Mouse (Mus musculus) embryonic stem cell, embryonic (primary cell): ENCODE data around the gene Sgta.

ENCODE experiments used
- CTCF ChIA-PET, 4 experiments: fragments of 300-600 bp in 2 of 4; fragments of 350-600 bp in 2 of 4; sonication (Branson Sonifier 250); formaldehyde crosslinking; loops; one replicate each; lab custom pipeline; 2022; ENCODE audit warnings: inconsistent platforms in 2 of 4; lab: Charles Lee
- POLR2A ChIA-PET, 4 experiments: fragments of 300-600 bp in 2 of 4; fragments of 350-600 bp in 2 of 4; sonication (Branson Sonifier 250); formaldehyde crosslinking; loops; one replicate each; lab custom pipeline; 2022; ENCODE audit warnings: antibody characterized with exemption in 4 of 4, inconsistent platforms in 1 of 4; lab: Charles Lee

The Sgta gene

GRCm38 (mm10) chr10:81019687-81020086 lies 40.3 kb downstream of the Sgta start:
- CTCF ChIA-PET, result interaction anchor here in 2 of 4 experiments (0.6 to 3.8 kb wide), 4 partner anchors 20 to 62 kb away, joined by 4 to 30 read pairs (median 12); no protein-coding TSS in a partner anchor

DNA sequence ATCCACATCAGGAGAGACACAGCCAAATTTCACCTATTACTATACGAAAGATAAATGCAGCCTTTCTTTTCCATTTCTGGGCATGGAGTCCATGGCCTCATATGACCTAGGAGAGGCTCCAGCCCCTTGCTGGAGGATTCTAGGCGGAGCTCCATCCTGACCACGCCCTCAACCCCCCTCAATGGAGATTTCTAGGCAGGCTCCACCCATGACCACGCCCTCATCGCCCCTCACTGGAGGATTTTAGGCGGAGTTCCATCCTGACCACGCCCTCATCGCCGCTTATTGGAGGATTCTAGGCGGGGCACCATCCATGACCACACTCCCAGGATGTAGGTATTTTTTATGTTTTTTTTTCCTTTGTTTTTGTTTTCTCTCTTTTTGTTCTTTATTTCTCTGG lies 41.7 kb downstream of the Sgta start:
- ChIA-PET CTCF (interaction anchor here (0.5 to 3.8 kb wide), 60 partner anchors 9 to 642 kb away, joined by 3 to 30 read pairs (median 4); partner anchors contain the start of genes Cactin (in 2 of the 4), Gadd45b (in 1 of the 4), Gm48552 (in 1 of the 4) and Map2k2 (in 1 of the 4)), POLR2A (interaction anchor here (0.5 to 3.1 kb wide), 78 partner anchors 8 to 520 kb away, joined by 3 to 38 read pairs (median 4); partner anchors contain the start of genes Gadd45b (in 3 of the 4), Map2k2 (in 2 of the 4), Pias4 (in 2 of the 4) and Slc39a3 (in 2 of the 4))

More at GRCm38 (mm10) chr10:81019687-81020086, 40.3 kb downstream of the Sgta start:
- POLR2A ChIA-PET, result interaction anchor here in 3 of 4 experiments (0.6 to 3.1 kb wide), 12 partner anchors 12 to 156 kb away, joined by 3 to 38 read pairs (median 6); partner anchors contain the start of genes Slc39a3 (in 3 of the 3), Gadd45b (in 2 of the 3) and Eef2 (in 1 of the 3)

- ChIA-PET POLR2A (interaction anchor here in 3 of 4 experiments (0.6 to 2.5 kb wide), 14 partner anchors 20 to 848 kb away, joined by 3 to 9 read pairs (median 4); partner anchors contain the start of genes Eef2 (in 3 of the 3), Gadd45b (in 1 of the 3), Map2k2 (in 1 of the 3) and Slc39a3 (in 1 of the 3)), CTCF (interaction anchor here (0.6 to 3.8 kb wide), 33 partner anchors 8 to 812 kb away, joined by 3 to 30 read pairs (median 4); partner anchors contain the start of genes Diras1 (in 2 of the 4), Slc39a3 (in 2 of the 4), Eef2 (in 1 of the 4) and Gadd45b (in 1 of the 4))
Measured at GRCm38 (mm10) chr10:81016645-81017044, 43.3 kb downstream of the Sgta start.

GRCm38 (mm10) chr10:81015666-81016065 lies 44.3 kb downstream of the Sgta start:
- ChIA-PET POLR2A (interaction anchor here in 3 of 4 experiments (0.9 to 2.7 kb wide), 18 partner anchors 11 to 339 kb away, joined by 3 to 26 read pairs (median 5); partner anchors contain the start of genes Gadd45b (in 3 of the 3), Slc39a3 (in 2 of the 3), Eef2 (in 1 of the 3) and Map2k2 (in 1 of the 3)), CTCF (interaction anchor here in 2 of 4 experiments (1.0 to 3.8 kb wide), 12 partner anchors 9 to 536 kb away, joined by 3 to 30 read pairs (median 8); partner anchors contain the start of genes Diras1 (in 1 of the 2) and Eef2 (in 1 of the 2))

GRCm38 (mm10) chr10:81014393-81015384 lies 45.3 kb downstream of the Sgta start, which contains the start of gene Gng7:
Gng7 (minus strand) TSS chr10:81014945.
- ChIA-PET POLR2A (interaction anchor here (0.5 to 2.7 kb wide), 71 partner anchors 8 to 493 kb away, joined by 3 to 26 read pairs (median 4); partner anchors contain the start of genes Gadd45b (in 3 of the 4), Map2k2 (in 3 of the 4), Slc39a3 (in 3 of the 4) and Diras1 (in 2 of the 4)), CTCF (interaction anchor here in 3 of 4 experiments (0.5 to 2.2 kb wide), 40 partner anchors 8 to 537 kb away, joined by 3 to 20 read pairs (median 3); partner anchors contain the start of genes Diras1 (in 2 of the 3), Eef2 (in 1 of the 3), Gadd45b (in 1 of the 3) and Map2k2 (in 1 of the 3))

DNA sequence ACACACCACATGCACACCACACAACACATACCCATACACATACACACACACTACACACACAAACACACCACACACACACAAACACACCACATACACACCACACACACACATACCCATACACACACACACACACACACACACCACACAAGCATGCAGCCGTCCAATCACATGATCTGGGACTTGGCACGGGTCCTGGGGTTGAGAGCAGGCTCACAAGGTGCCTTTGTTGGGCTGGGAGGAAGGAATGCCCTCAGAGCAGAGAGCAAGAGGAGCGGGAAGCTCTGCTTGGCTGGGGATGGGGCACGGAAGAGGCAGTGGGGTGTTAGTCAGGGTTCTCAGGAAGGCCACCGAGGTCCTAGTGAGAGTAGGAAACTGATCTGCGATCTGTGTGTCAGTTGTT lies 49.1 kb downstream of the Sgta start:
- CTCF ChIA-PET, result interaction anchor here in 3 of 4 experiments (0.7 to 1.1 kb wide), 4 partner anchors 10 to 131 kb away, joined by 3 read pairs; no protein-coding TSS in a partner anchor

GRCm38 (mm10) chr10:81007240-81007639 lies 52.7 kb downstream of the Sgta start:
- ChIA-PET CTCF (interaction anchor here in 3 of 4 experiments (0.6 to 2.1 kb wide), 10 partner anchors 8 to 75 kb away, joined by 3 to 6 read pairs (median 4); partner anchors contain the start of gene Gng7 (in 2 of the 3)), POLR2A (interaction anchor here in 2 of 4 experiments (0.6 to 3.1 kb wide), 12 partner anchors 8 to 488 kb away, joined by 3 to 10 read pairs (median 3); partner anchors contain the start of genes Eef2 (in 1 of the 2), Gadd45b (in 1 of the 2) and Gng7 (in 1 of the 2))

More for the DNA sequence above, 49.1 kb downstream of the Sgta start:
- POLR2A ChIA-PET, result interaction anchor here in 3 of 4 experiments (0.5 to 1.5 kb wide), 6 partner anchors 8 to 281 kb away, joined by 3 to 5 read pairs (median 4); partner anchors contain the start of gene Gadd45b (in 1 of the 3)

- ChIA-PET POLR2A (interaction anchor here in 2 of 4 experiments (0.6 to 3.1 kb wide), 5 partner anchors 9 to 118 kb away, joined by 3 to 10 read pairs (median 4); partner anchors contain the start of genes Gadd45b (in 2 of the 2) and Gng7 (in 1 of the 2)), CTCF (interaction anchor here in 3 of 4 experiments (0.6 to 2.1 kb wide), 9 partner anchors 9 to 67 kb away, joined by 3 to 6 read pairs (median 3); partner anchors contain the start of gene Gng7 (in 1 of the 3))
Measured at GRCm38 (mm10) chr10:81006005-81006677, 53.8 kb downstream of the Sgta start.

- ChIA-PET CTCF (interaction anchor here (0.5 to 13.3 kb wide), 26 partner anchors 10 to 258 kb away, joined by 3 to 353 read pairs (median 3); partner anchors contain the start of genes Gng7 (in 1 of the 4), Sgta (in 1 of the 4) and Slc39a3 (in 1 of the 4)), POLR2A (interaction anchor here in 3 of 4 experiments (0.6 to 3.8 kb wide), 19 partner anchors 10 to 325 kb away, joined by 3 to 20 read pairs (median 4); partner anchors contain the start of genes Gadd45b (in 3 of the 3), Gng7 (in 2 of the 3), Eef2 (in 1 of the 3) and Map2k2 (in 1 of the 3))
Measured at GRCm38 (mm10) chr10:81001161-81001560, 58.8 kb downstream of the Sgta start.

DNA sequence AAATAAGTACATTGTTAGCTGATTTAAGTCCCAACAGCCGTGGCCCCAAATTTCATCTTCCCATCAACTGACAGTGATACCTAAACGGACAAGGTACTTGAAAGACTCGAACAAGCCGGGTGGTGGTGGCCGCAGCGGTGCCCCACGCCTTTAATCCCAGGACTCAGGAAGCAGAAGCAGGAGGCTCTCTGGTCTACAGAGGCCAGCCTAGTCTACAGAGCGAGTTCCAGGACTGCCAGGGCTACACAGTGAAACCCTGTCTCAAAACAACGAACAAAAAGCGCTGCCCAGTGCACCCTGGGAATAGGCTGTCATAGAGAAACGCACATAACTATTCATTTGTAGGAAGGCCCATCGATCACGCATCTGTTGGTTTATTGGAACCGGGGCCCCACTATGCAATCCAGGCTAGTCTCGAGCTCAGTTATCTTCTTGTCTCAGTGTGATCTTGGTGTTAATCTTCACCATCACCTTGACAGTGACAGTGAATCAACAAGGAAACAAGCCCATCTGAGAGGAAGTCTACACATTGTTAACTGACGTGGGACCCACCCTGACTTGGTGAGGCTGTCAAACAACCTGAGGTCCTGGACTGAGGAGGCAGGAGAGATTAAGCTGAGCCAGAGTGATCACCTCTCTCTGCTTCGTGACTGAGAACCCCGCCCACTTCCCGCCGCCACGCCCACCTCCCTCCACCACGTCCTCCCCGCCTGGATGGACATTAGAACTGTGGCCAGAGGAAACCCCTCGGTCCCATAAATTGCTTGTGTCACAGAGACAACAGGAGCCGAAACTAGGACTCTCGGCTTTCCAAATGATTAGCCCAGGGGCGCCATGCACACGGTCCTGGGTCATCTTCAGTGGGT lies 59.6 kb downstream of the Sgta start:
- ChIA-PET CTCF (interaction anchor here (0.5 to 13.3 kb wide), 22 partner anchors 14 to 259 kb away, joined by 3 to 353 read pairs (median 3); partner anchors contain the start of genes Gng7 (in 1 of the 4), Sgta (in 1 of the 4) and Slc39a3 (in 1 of the 4)), POLR2A (interaction anchor here in 3 of 4 experiments (0.7 to 3.8 kb wide), 19 partner anchors 11 to 324 kb away, joined by 3 to 20 read pairs (median 4); partner anchors contain the start of genes Gadd45b (in 3 of the 3), Gng7 (in 2 of the 3), Eef2 (in 1 of the 3) and Map2k2 (in 1 of the 3))

- POLR2A ChIA-PET, result interaction anchor here (0.6 to 11.5 kb wide), 42 partner anchors 9 to 257 kb away, joined by 3 to 407 read pairs (median 5); partner anchors contain the start of genes Eef2 (in 3 of the 4), Gadd45b (in 3 of the 4), Gng7 (in 2 of the 4) and Ap3d1 (in 1 of the 4)
Measured at GRCm38 (mm10) chr10:80999362-81000196, 60.4 kb downstream of the Sgta start.

DNA sequence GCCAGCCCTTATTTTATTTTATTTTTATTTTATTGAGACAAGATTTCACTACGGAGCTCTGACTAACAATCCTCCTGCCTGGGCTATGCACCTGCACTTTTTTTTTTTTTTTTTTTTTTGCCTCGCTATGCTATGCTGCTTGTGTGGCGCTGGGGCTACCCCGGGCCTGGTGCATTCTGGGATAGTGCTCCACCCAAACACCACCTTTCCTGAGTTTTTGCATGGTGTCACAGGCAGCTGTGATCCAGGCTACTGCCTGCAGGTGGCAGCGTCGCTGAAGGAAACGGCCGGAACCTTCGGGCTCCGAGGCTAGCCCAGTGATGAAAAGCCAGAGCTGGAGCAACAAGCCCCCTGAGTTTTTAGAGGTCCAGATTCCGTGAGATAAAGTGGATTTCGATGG lies 61.2 kb downstream of the Sgta start:
- ChIA-PET POLR2A (interaction anchor here (0.6 to 11.5 kb wide), 42 partner anchors 8 to 257 kb away, joined by 3 to 407 read pairs (median 4); partner anchors contain the start of genes Eef2 (in 3 of the 4), Gadd45b (in 3 of the 4), Ap3d1 (in 1 of the 4) and Gng7 (in 1 of the 4)), CTCF (interaction anchor here (0.6 to 13.3 kb wide), 71 partner anchors 8 to 978 kb away, joined by 3 to 353 read pairs (median 4); partner anchors contain the start of genes Gadd45b (in 3 of the 4), Slc39a3 (in 3 of the 4), Diras1 (in 2 of the 4) and Gng7 (in 2 of the 4))

More at GRCm38 (mm10) chr10:80999362-81000196, 60.4 kb downstream of the Sgta start:
- CTCF ChIA-PET, result interaction anchor here (0.6 to 13.3 kb wide), 60 partner anchors 8 to 676 kb away, joined by 3 to 353 read pairs (median 4); partner anchors contain the start of genes Slc39a3 (in 3 of the 4), Gadd45b (in 2 of the 4), Gng7 (in 2 of the 4) and Diras1 (in 1 of the 4)

- ChIA-PET POLR2A (interaction anchor here (0.6 to 11.5 kb wide), 19 partner anchors 7 to 178 kb away, joined by 3 to 407 read pairs (median 5); partner anchors contain the start of genes Gadd45b (in 3 of the 4), Eef2 (in 1 of the 4), Gng7 (in 1 of the 4) and Lmnb2 (in 1 of the 4)), CTCF (interaction anchor here (0.6 to 13.3 kb wide), 31 partner anchors 7 to 977 kb away, joined by 3 to 353 read pairs (median 5); partner anchors contain the start of genes Diras1 (in 1 of the 4), Eef2 (in 1 of the 4), Gadd45b (in 1 of the 4) and Gng7 (in 1 of the 4))
Measured at GRCm38 (mm10) chr10:80998021-80998420, 62.0 kb downstream of the Sgta start.
